Mouse (Mus musculus) retina, postnatal 7 days (tissue): ENCODE measurements at regions not wholly inside any gene's neighbourhood (a gene's known extent, or its start where the extent isn't known, plus 50 kb on each side); places are given as distances from the start of the nearest gene placed in this dataset.
A peak's percentile ranks its signal among the peaks of the same experiment; 100 is the strongest.

Source experiments
- DNase-seq: peaks from one replicate; pipeline ENCODE4 v3.0.0-alpha.2; 2012; ENCODE audit warnings: low read depth, low spot score

DNA sequence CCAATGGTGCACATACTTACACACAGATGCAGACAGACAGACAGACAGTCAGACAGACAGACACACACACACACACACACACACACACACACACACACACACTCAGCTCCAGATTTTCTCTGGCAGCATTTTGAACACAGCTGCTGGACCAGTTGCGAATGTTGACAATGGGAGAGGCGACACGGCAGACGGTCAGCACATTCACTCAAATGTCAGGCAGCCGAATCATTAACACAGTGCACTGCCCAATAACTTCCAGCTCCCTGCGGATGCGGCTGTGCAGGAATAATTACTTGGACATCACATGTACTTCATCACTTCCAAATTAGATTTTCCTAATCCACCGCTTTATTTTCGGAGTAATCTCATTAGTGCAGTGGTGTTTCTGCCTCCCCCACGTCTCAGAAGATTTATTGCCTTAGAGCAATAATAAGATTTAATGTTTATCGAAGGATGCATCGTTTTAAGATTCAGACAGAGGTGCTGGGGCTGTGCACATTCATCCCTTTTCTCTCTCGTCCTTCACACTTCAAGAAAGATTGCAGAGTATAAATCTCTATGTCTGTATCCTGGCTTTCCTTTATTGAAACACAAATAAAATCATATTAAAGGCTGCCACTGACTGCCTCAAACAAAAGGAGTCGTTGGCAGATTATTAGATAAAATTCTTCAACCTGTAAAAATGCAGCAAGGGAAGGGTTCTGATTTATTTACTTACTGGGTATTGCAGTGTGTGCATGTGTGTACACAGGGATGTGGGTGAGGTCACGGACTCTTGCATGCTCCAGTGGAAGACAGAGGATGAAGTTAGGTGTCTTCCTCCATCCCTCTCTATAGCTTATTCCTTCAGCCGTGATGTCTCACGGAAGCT, 70.9 kb upstream of the Gas2 start:
- peak; percentile 38 for DNase-seq

DNA sequence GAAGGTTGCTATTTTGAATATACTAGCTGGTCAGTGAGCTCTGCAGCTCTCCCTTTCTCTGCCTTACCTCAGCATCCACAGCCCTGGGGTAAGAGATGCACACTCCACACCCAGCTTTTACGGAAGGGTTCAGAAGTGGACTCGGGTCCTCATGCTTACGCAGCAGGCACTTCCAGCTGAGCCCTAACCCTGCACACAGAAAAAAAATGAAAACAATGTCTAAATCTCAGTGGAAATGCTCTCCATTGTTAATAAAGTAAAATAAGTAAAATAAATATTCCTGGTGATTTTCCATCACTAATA, 70.3 kb upstream of the Gas2 start:
- no peak for DNase-seq
